Mouse (Mus musculus): Measurements from ENCODE around the gene Hif1an.

Hif1an gene

GRCm38 (mm10) chr19:44567763-44568162 is 5.1 kb downstream of the Hif1an start:
- DNase-seq, result no peak

GRCm38 (mm10) chr19:44576275-44576674 is 13.6 kb downstream of the Hif1an start:
- no peak for DNase-seq

- DNase-seq, result no peak
These were observed 15.4 kb downstream of the Hif1an start for GRCm38 (mm10) chr19:44578038-44578437.

GRCm38 (mm10) chr19:44582103-44582502 is 19.5 kb downstream of the Hif1an start:
- no peak for DNase-seq

- DNase-seq, result peak; percentile 94
These were observed 20.1 kb downstream of the Hif1an start for GRCm38 (mm10) chr19:44582638-44583309.

- no peak for DNase-seq
These were observed 25.4 kb downstream of the Hif1an start for GRCm38 (mm10) chr19:44588036-44588435.

- no peak for DNase-seq
These were observed 27.1 kb downstream of the Hif1an start for GRCm38 (mm10) chr19:44589591-44590223.

GRCm38 (mm10) chr19:44590992-44591391 is 28.3 kb downstream of the Hif1an start:
- no peak for DNase-seq

GRCm38 (mm10) chr19:44591638-44592037 is 29.0 kb downstream of the Hif1an start:
- no peak for DNase-seq

GRCm38 (mm10) chr19:44594180-44594579 is 31.5 kb downstream of the Hif1an start:
- no peak for DNase-seq

GRCm38 (mm10) chr19:44618166-44618565 is 55.5 kb downstream of the Hif1an start:
- DNase-seq, result no peak
